Mouse (Mus musculus) limb, embryonic 15.5 days (tissue): ENCODE results near the gene Foxp1. TPM values are rescaled to one million over a fixed set of nuclear protein-coding genes. Genes with fewer than 3 reads are reported as not detected.

ENCODE experiments used
- ATAC-seq: fragments of 200-750 bp; cut with Nextera tagmentation; 2 replicates; pipeline ENCODE4 v1.8.0; 2017; ENCODE audit warnings: low read depth, moderate TSS enrichment; ENCODE audit not compliant: insufficient number of reproducible peaks, low FRiP score, low TSS enrichment
- H3K27ac ChIP-seq: fragments of 300-500 bp; sonication (generic); 2 replicates; pipeline ENCODE4 v1.5.1; 2015; ENCODE audit warnings: moderate library complexity, mild to moderate bottlenecking, inconsistent platforms
- H3K27me3 ChIP-seq: fragments of 300-500 bp; sonication (generic); 2 replicates; pipeline ENCODE4 v1.6.1; 2015; ENCODE audit warnings: inconsistent platforms
- H3K36me3 ChIP-seq: fragments of 300-500 bp; sonication (generic); 2 replicates; pipeline ENCODE4 v1.6.1; 2015; ENCODE audit warnings: inconsistent platforms
- H3K4me1 ChIP-seq: fragments of 300-500 bp; sonication (generic); 2 replicates; pipeline ENCODE4 v1.6.1; 2015; ENCODE audit warnings: inconsistent platforms
- H3K4me2 ChIP-seq: fragments of 300-500 bp; sonication (generic); 2 replicates; pipeline ENCODE4 v1.6.1; 2015; ENCODE audit warnings: mild to moderate bottlenecking, inconsistent platforms
- H3K4me3 ChIP-seq: fragments of 300-500 bp; sonication (generic); 2 replicates; pipeline ENCODE4 v1.5.1; 2015; ENCODE audit warnings: mild to moderate bottlenecking, inconsistent platforms
- H3K9ac ChIP-seq: fragments of 300-500 bp; sonication (generic); 2 replicates; pipeline ENCODE4 v1.6.1; 2015; ENCODE audit warnings: inconsistent platforms
- H3K9me3 ChIP-seq: fragments of 300-500 bp; sonication (generic); 2 replicates; pipeline ENCODE4 v1.6.1; 2016; ENCODE audit warnings: inconsistent platforms
- WGBS: fragments of 180-500 bp; shearing (Covaris S2); methylation state at CpG from one replicate; pipeline ENCODE4 v1.1.7; 2015; 5-methylcytosine and 5-hydroxymethylcytosine counted together
- polyA plus RNA-seq: library from polyadenylated mRNA; unstranded; fragments of >200 nt; fragmentation: Nextera tagmentation; extraction: Ambion mirVana; gene quantifications from 2 replicates; pipeline ENCODE4 v1.2.1, GENCODE M21; 2015

Gene Foxp1
- polyA plus RNA-seq, 1 experiment from 2014 or later = 142 TPM

- WGBS = 72% methylated on average over 14 of the region's 14 CpGs
- Histone ChIP-seq H3K9ac (no peak overlapping the region), H3K27ac (no peak overlapping the region), H3K4me2 (no peak overlapping the region), H3K36me3 (no peaks in the 10 kb centered on the region), H3K9me3 (no peaks in the 10 kb centered on the region), H3K27me3 (no peaks in the 10 kb centered on the region), H3K4me3 (no peak overlapping the region), H3K4me1 (no peaks in the 10 kb centered on the region)
- no peak for ATAC-seq
Measured at GRCm38 (mm10) chr6:99309466-99310170, 212.9 kb downstream of the Foxp1 start.

- Histone ChIP-seq H3K27ac (no peak overlapping the region), H3K9ac (no peak overlapping the region), H3K36me3 (no peaks in the 10 kb centered on the region), H3K27me3 (no peaks in the 10 kb centered on the region), H3K4me2 (no peak overlapping the region), H3K4me3 (no peak overlapping the region), H3K4me1 (no peaks in the 10 kb centered on the region), H3K9me3 (no peaks in the 10 kb centered on the region)
- no peak for ATAC-seq
- WGBS = 84% methylated on average over 3 of the region's 3 CpGs
Measured at GRCm38 (mm10) chr6:99305751-99306150, 216.8 kb downstream of the Foxp1 start.

GRCm38 (mm10) chr6:99305236-99305635 lies 217.3 kb downstream of the Foxp1 start:
- Histone ChIP-seq H3K4me3 (no peak overlapping the region), H3K27ac (no peak overlapping the region), H3K4me2 (no peak overlapping the region), H3K9ac (no peak overlapping the region), H3K4me1 (no peaks in the 10 kb centered on the region), H3K9me3 (no peaks in the 10 kb centered on the region), H3K27me3 (no peaks in the 10 kb centered on the region), H3K36me3 (no peaks in the 10 kb centered on the region)
- WGBS = 93% methylated on average over 3 of the region's 3 CpGs
- no peak for ATAC-seq

- Histone ChIP-seq H3K9ac (no peak overlapping the region), H3K4me2 (no peak overlapping the region), H3K27me3 (no peaks in the 10 kb centered on the region), H3K27ac (no peak overlapping the region), H3K36me3 (no peaks in the 10 kb centered on the region), H3K4me1 (no peaks in the 10 kb centered on the region), H3K4me3 (no peak overlapping the region), H3K9me3 (no peaks in the 10 kb centered on the region)
- WGBS = 78% methylated on average over 6 of the region's 6 CpGs
- no peak for ATAC-seq
Measured at GRCm38 (mm10) chr6:99302662-99303435, 219.7 kb downstream of the Foxp1 start.

GRCm38 (mm10) chr6:99301923-99302322 lies 220.6 kb downstream of the Foxp1 start:
- no peak for ATAC-seq
- Histone ChIP-seq H3K4me1 (no peaks in the 10 kb centered on the region), H3K4me3 (no peak overlapping the region), H3K9ac (no peak overlapping the region), H3K36me3 (no peaks in the 10 kb centered on the region), H3K9me3 (no peaks in the 10 kb centered on the region), H3K27me3 (no peaks in the 10 kb centered on the region), H3K4me2 (no peak overlapping the region), H3K27ac (no peak overlapping the region)
- WGBS = 61% methylated on average over 8 of the region's 8 CpGs

- no peak for ATAC-seq
- Histone ChIP-seq H3K4me2 (no peak overlapping the region), H3K9ac (no peak overlapping the region), H3K27ac (no peak overlapping the region), H3K36me3 (no peaks in the 10 kb centered on the region), H3K4me1 (peaks cover 7% of the 10 kb centered on the region; the same call in 1 of the 2 replicates), H3K9me3 (no peaks in the 10 kb centered on the region), H3K27me3 (no peaks in the 10 kb centered on the region), H3K4me3 (no peak overlapping the region)
- WGBS = 89% methylated on average over 6 of the region's 6 CpGs
Measured at GRCm38 (mm10) chr6:99300235-99300634, 222.3 kb downstream of the Foxp1 start.

GRCm38 (mm10) chr6:99299196-99299595 lies 223.3 kb downstream of the Foxp1 start:
- no peak overlapping the region for H3K9ac ChIP-seq
- 75% methylated on average over 14 of the region's 14 CpGs for WGBS
- peaks cover 7% of the 10 kb centered on the region; the same call in 1 of the 2 replicates for H3K4me1 ChIP-seq
- H3K36me3 ChIP-seq = no peaks in the 10 kb centered on the region
- no peak overlapping the region for H3K4me2 ChIP-seq
- H3K4me3 ChIP-seq = no peak overlapping the region
- H3K27ac ChIP-seq = no peak overlapping the region
- H3K9me3 ChIP-seq = no peaks in the 10 kb centered on the region
- no peaks in the 10 kb centered on the region for H3K27me3 ChIP-seq
- no peak for ATAC-seq

GRCm38 (mm10) chr6:99297535-99297934 lies 225.0 kb downstream of the Foxp1 start:
- no peak overlapping the region for H3K4me3 ChIP-seq
- no peak overlapping the region for H3K9ac ChIP-seq
- H3K36me3 ChIP-seq = no peaks in the 10 kb centered on the region
- no peak for ATAC-seq
- H3K4me2 ChIP-seq = no peak overlapping the region
- H3K4me1 ChIP-seq = peaks cover 7% of the 10 kb centered on the region; the same call in 1 of the 2 replicates
- no peaks in the 10 kb centered on the region for H3K9me3 ChIP-seq
- H3K27me3 ChIP-seq = no peaks in the 10 kb centered on the region
- 74% methylated on average over 5 of the region's 5 CpGs for WGBS
- H3K27ac ChIP-seq = no peak overlapping the region

GRCm38 (mm10) chr6:99295495-99295894 lies 227.0 kb downstream of the Foxp1 start:
- Histone ChIP-seq H3K9ac (no peak overlapping the region), H3K4me3 (no peak overlapping the region), H3K27me3 (no peaks in the 10 kb centered on the region), H3K36me3 (no peaks in the 10 kb centered on the region), H3K4me2 (no peak overlapping the region), H3K4me1 (peaks cover 7% of the 10 kb centered on the region; the same call in 1 of the 2 replicates), H3K9me3 (no peaks in the 10 kb centered on the region), H3K27ac (peak overlapping the region; percentile 71)
- no peak for ATAC-seq
- 62% methylated on average over 8 of the region's 8 CpGs for WGBS

GRCm38 (mm10) chr6:99289220-99289619 lies 233.3 kb downstream of the Foxp1 start:
- no peaks in the 10 kb centered on the region for H3K36me3 ChIP-seq
- no peaks in the 10 kb centered on the region for H3K9me3 ChIP-seq
- no peak overlapping the region for H3K9ac ChIP-seq
- no peaks in the 10 kb centered on the region for H3K27me3 ChIP-seq
- no peak overlapping the region for H3K4me3 ChIP-seq
- no peak overlapping the region for H3K4me2 ChIP-seq
- no peak overlapping the region for H3K27ac ChIP-seq
- 52% methylated on average over 4 of the region's 4 CpGs for WGBS
- 0 out of 2 replicates have a peak, but pooled peaks cover 2% of the 10 kb centered on the region for H3K4me1 ChIP-seq
- no peak for ATAC-seq

GRCm38 (mm10) chr6:99285026-99285425 lies 237.5 kb downstream of the Foxp1 start:
- no peak for ATAC-seq
- Histone ChIP-seq H3K9me3 (no peaks in the 10 kb centered on the region), H3K4me1 (peaks cover 3% of the 10 kb centered on the region; the same call in 1 of the 2 replicates), H3K27ac (no peak overlapping the region), H3K9ac (no peak overlapping the region), H3K27me3 (no peaks in the 10 kb centered on the region), H3K4me3 (no peak overlapping the region), H3K36me3 (no peaks in the 10 kb centered on the region), H3K4me2 (no peak overlapping the region)
- WGBS = 62% methylated on average over 3 of the region's 3 CpGs

- H3K27ac ChIP-seq = no peak overlapping the region
- no peak overlapping the region for H3K4me2 ChIP-seq
- peaks cover 3% of the 10 kb centered on the region; the same call in 1 of the 2 replicates for H3K4me1 ChIP-seq
- no peak overlapping the region for H3K4me3 ChIP-seq
- WGBS = 76% methylated on average over 4 of the region's 4 CpGs
- H3K27me3 ChIP-seq = no peaks in the 10 kb centered on the region
- H3K9me3 ChIP-seq = no peaks in the 10 kb centered on the region
- H3K36me3 ChIP-seq = no peaks in the 10 kb centered on the region
- ATAC-seq = no peak
- no peak overlapping the region for H3K9ac ChIP-seq
Measured at GRCm38 (mm10) chr6:99284019-99284418, 238.5 kb downstream of the Foxp1 start.
